Mouse (Mus musculus) CD4-positive, CD25-positive, alpha-beta regulatory T cell, adult 9 weeks (primary cell): Measurements from ENCODE around the gene Sprr2a1. TPM values are rescaled to one million over a fixed set of nuclear protein-coding genes. Genes with fewer than 3 reads are reported as not detected.

Experiments
- polyA plus RNA-seq: library from polyadenylated mRNA; unstranded; fragments of 100-300 nt; shearing (Covaris generic); gene quantifications from one replicate; pipeline ENCODE4 v1.2.1, GENCODE M21; 2017

Sprr2a1 gene
- not detected for polyA plus RNA-seq

GRCm38 (mm10) chr3:92215569-92215968 lies at the start of gene Sprr2a1, which contains the start of gene Sprr2a2:
Sprr2a1 (plus strand) TSS chr3:92215799.
Sprr2a2 (plus strand) TSS chr3:92215920.

Other genes with a start within 250 kb of the Sprr2a1 start
- gene Pglyrp3, start 201.2 kb upstream of the Sprr2a1 start, polyA plus RNA-seq: not detected
- not detected for gene Lor, start 132.7 kb upstream of the Sprr2a1 start, polyA plus RNA-seq
- not detected for gene Prr9, start 91.9 kb upstream of the Sprr2a1 start, polyA plus RNA-seq
- gene Lelp1, start 73.1 kb upstream of the Sprr2a1 start, polyA plus RNA-seq: not detected
- gene Sprr2a2, start 121 bp downstream of the Sprr2a1 start, polyA plus RNA-seq: not detected
- gene Sprr2a3, start 69.6 kb downstream of the Sprr2a1 start, polyA plus RNA-seq: not detected
- gene Sprr2b, start 100.8 kb downstream of the Sprr2a1 start, polyA plus RNA-seq: not detected
- gene Sprr2d, start 123.3 kb downstream of the Sprr2a1 start, polyA plus RNA-seq: not detected
- gene Sprr2e, start 136.3 kb downstream of the Sprr2a1 start, polyA plus RNA-seq: not detected
- gene Sprr2f, start 149.4 kb downstream of the Sprr2a1 start, polyA plus RNA-seq: not detected
- gene Sprr2h, start 169.9 kb downstream of the Sprr2a1 start, polyA plus RNA-seq: not detected
- not detected for gene Sprr2i, start 192.2 kb downstream of the Sprr2a1 start, polyA plus RNA-seq
- gene Sprr2j-ps, start 202.3 kb downstream of the Sprr2a1 start, polyA plus RNA-seq: not detected
- gene Gm9774, start 213.6 kb downstream of the Sprr2a1 start, polyA plus RNA-seq: 25.1 TPM
- not detected for gene Sprr2k, start 216.8 kb downstream of the Sprr2a1 start, polyA plus RNA-seq
- gene Sprr1b, start 223.0 kb downstream of the Sprr2a1 start, polyA plus RNA-seq: not detected
- gene Sprr3, start 242.9 kb downstream of the Sprr2a1 start, polyA plus RNA-seq: not detected